Mouse (Mus musculus) heart, postnatal 36 days (tissue): ENCODE measurements at regions not wholly inside any gene's neighbourhood (a gene's known extent, or its start where the extent isn't known, plus 50 kb on each side); places are given as distances from the start of the nearest gene placed in this dataset.

Experiments
- DNase-seq, 2 experiments: peaks; one replicate each; pipeline ENCODE4 v3.0.0; 2021 to 2022
- intact Hi-C: fragments of 180-260 bp; cut with DNase I; formaldehyde crosslinking; loops from one replicate; pipeline ENCODE4 v1.15.1; 2025

DNA sequence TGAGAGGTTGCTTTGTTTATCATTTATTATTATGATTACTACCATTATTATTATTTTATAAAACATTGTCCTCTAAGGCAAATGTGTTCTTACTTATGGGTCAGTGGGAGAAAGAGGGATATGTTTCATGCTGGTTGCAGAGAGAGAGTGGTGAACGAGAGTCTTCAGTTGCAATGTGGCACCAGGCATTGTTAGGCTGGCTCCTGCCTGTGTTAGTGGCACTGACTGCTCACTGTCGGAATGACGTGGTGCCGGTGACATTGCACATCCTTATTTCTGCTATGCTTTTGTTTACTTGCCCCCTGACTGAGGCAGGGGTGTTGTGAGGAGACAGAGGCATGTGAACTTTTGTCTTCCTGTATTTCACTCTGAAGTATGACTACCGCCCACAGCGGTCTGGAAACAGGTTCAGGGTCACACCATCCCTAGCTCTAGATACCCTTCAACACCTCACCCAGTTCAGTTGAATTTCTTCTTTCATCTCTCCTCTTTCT is 138.1 kb downstream of the Ppp4r2 start:
- no peak for DNase-seq
- intact Hi-C loops: no loop called here

GRCm38 (mm10) chr6:100973366-100974090 is 140.1 kb downstream of the Ppp4r2 start:
- no peak for DNase-seq
- intact Hi-C loops: no loop called here

DNA sequence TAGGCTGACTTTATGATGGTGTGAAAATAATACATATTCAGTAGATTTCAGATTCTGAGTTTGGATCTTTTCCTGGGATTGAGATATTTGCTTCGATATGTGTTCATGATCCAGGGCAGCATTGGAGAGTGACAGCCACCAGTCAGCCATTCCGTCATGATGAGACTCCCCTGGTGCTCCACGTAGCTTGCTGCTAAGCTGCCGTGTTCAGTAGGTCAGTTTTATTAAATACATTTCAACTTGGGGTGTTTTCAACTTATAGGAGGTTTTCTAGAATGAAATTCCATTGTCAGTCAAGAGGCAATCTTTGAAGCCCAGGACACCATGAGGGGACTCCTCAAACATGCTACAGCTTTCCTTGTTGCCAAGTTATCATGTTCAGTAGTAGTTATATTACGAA is 141.3 kb downstream of the Ppp4r2 start:
- no peak for DNase-seq
- intact Hi-C loops: no loop called here

DNA sequence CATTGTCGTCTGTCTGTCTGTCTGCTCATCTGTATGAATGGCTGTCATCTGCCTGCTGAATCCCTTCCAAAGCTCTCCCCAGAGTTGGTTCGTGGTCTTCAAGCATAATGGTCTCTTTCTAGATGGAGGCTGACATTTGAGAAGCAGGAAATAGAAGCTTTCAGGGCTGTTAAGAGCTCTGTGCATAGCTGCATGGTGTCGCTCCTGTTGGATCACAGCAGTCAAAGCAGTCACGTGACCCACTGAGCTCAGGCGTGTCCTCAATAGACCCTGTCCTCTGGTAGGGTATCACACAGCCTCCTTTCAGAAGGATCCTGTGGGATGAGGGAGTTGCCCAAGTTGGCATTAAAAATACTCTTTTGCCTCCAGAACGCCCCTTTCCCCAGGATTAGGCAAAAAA is 142.4 kb downstream of the Ppp4r2 start:
- DNase-seq: no peak

DNA sequence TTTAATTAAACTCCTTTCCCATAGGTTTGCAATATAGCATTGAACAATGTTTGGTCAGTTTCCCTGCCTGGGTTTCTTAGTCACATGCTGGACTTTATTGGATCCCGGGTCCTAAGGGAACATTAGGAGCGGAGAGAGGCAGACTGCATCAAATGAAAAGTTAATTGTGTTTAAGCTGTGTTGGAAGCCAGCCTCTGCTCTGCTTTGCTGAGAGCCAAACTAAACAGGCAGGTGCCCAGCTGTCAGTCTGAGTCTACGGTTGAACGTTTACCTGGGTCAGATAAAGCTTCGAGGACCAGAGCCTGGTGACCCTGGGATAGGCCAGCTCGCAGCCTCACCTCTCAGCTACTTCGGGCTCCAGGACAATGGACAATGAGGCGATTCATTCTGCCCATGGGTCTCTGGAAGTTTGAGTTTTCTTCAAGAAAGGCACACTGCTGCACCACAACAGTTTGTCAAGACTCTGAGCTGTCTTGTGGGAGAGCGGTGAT is 143.8 kb downstream of the Ppp4r2 start:
- intact Hi-C loops: no loop called here

More for the DNA sequence above, 142.4 kb downstream of the Ppp4r2 start:
- intact Hi-C loops: no loop called here

GRCm38 (mm10) chr6:100978113-100978512 is 144.7 kb downstream of the Ppp4r2 start:
- intact Hi-C loops: no loop called here
- no peak for DNase-seq

More for the DNA sequence above, 143.8 kb downstream of the Ppp4r2 start:
- no peak for DNase-seq

DNA sequence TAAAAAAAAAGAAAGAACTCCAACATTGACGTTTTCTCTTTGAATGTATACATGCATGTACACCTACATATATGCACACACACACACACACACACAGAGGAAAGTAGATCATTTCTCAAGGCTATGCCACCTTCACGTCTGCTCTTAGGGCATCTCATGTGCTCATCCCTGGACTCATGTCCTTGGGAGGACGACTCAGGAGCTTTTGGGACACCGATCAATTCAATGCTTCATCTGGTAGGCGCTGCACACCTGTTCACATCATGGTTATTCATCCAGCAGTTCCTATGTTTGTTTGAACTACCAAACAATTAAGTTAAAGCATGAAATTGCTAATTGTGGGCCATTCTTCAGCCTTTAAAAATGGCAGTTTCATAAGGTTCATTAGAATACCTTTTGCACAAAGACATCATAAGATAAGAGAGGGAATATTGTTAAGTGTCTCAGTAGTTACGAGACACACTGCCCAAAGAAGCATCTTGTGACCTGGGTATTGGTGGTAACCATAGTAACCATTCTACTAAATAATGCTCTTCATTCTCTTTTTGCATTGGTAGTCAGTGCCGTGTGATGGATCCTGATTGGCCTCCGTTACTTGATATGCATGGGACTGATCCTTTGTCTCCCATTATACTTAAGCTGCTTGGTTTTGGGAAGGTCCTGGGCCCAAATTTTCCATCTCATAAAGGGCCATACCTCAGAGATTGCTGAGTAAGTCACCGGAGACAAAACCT is 145.5 kb downstream of the Ppp4r2 start:
- no peak for DNase-seq
- intact Hi-C loops: no loop called here

GRCm38 (mm10) chr6:100980156-100980555 is 146.7 kb downstream of the Ppp4r2 start:
- DNase-seq: no peak
- intact Hi-C loops: no loop called here

DNA sequence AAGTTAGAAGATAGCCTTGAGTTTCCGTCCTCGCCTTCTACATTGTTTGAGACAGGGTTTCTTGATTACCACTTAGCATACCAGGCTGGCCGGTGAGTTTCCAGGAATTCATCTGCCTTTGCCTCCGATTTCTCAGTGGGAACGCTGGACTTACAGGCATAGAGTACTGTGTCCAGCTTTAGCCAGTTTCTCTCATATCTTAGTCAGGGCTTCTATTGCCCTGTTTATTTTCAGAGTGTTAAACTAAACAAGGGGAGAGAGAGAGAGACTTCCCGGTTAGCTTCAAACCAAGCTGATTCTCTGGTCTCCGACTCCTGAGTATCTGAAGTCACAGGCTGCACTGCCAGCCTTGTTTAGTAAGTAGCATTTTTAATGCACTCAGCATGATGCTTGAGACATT is 151.4 kb downstream of the Ppp4r2 start:
- DNase-seq: no peak
- intact Hi-C loops: no loop called here

- intact Hi-C loops: no loop called here
Measured at GRCm38 (mm10) chr6:100985334-100985937, 152.0 kb downstream of the Ppp4r2 start.

GRCm38 (mm10) chr6:100988521-100988920 is 155.1 kb downstream of the Ppp4r2 start:
- no peak for DNase-seq

More at GRCm38 (mm10) chr6:100985334-100985937, 152.0 kb downstream of the Ppp4r2 start:
- DNase-seq: no peak

DNA sequence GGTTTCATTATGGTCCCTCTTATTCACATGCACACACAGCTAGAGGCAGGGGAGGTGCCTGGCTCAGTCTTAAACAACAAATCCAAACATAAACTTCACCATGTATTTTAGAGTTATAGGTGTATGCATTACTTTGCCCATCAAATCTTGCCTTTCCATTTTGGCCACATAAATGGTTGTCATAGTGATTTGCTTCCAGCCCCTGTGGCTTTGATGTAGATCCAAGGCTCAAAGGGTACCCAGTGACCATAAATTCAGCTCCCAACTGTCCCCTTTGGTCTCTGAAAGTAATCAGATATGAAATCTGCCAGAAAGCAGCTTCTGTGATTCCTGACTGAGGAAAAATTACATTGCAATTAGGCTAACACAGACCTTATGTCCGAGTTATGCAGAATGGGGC is 160.0 kb downstream of the Ppp4r2 start:
- DNase-seq: no peak
- intact Hi-C loops: no loop called here

More at GRCm38 (mm10) chr6:100988521-100988920, 155.1 kb downstream of the Ppp4r2 start:
- intact Hi-C loops: no loop called here

DNA sequence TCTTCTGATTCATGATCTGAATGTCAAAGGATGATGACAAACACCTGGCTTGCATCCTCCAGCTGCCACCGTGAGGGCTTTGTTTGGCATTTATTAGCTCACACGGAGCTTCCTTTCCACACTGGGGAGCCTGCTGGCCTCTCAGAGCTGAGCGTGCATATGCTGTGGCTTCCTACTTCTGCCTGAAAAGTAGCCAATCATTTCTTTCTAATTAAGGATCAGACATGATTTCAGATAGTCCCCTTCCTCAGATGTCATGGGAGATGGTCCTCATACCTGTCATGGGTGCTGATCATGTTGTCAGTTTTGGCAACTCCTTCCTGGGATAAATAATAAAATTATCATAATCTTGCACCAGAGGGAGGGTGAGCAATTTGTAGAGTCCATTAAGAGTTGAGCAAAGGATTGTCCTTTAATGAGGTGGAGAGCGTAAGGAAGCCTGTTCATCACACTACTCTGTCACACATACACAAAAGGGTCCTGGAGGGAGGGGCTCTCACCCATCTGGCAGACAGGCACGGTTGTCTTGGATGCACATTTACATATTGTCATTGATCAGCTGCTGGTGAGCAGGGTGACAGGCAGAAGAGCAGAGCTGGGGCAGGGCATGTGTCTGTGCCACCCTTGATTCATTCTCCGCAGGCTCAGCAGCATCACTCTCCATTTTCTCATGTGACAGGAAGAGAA is 162.6 kb downstream of the Ppp4r2 start:
- intact Hi-C loops: no loop called here
- DNase-seq: no peak

DNA sequence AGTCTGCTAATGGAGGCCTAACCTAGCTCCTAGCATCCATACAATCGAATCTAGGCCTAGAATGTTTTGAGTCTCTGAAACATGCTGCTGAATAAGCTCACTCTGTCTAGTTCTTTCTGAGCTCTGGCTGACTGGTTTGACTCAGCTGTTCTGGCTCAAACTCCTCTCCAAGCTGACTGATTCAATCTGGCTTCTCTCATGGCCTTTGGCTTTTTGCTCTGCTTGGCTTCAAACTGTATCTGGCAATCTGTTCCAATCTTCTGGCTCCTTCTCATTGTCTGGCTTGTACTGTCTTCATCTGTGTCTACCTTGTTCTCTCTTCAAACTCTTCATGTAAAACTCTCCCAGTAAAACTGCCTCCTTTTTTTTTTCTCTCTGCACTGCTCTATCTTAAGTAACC is 164.9 kb downstream of the Ppp4r2 start:
- DNase-seq: no peak
- intact Hi-C loops: no loop called here

GRCm38 (mm10) chr6:101003901-101004300 is 170.5 kb downstream of the Ppp4r2 start:
- intact Hi-C loops: no loop called here
- no peak for DNase-seq

DNA sequence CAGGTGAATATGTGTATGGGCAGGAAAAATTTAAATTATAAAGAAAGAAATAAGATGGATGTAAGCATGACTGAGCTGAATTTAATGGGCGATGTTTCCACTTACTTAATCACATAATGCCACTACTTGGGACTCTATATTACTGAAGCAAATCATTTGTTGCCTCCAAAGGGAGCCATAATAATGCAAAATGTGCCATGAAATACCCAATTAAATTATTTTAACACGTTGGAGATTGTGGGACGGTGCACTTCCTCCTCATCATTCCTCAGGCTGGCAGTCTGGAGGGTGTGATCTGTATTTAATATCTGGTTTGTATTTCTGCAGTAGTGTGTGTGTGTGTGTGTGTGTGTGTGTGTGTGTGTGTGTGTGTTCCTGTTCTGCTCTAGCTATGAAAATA is 188.2 kb downstream of the Ppp4r2 start:
- intact Hi-C loops: no loop called here
- DNase-seq: no peak

DNA sequence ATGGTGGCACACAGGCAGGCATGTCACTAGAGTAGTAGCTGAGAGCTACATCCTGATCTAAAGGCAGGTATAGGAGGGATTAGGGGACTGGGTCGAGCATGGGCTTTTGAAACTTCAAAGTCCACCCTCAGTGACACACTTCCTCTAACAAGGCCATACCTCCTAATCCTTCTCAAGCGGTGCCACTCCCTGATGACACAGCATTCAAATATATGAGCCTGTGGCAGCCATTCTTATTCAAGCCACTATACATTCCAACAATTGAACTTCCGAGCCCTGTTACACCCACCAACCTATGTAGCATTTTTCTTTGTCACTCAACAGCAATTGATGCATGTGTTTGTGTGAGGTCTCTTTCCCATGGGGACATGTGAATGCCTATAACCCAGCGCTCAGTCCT is 192.4 kb downstream of the Ppp4r2 start:
- intact Hi-C loops: no loop called here
- DNase-seq: no peak

GRCm38 (mm10) chr6:101027462-101027861 is 194.0 kb downstream of the Ppp4r2 start:
- DNase-seq: no peak
- intact Hi-C loops: no loop called here

DNA sequence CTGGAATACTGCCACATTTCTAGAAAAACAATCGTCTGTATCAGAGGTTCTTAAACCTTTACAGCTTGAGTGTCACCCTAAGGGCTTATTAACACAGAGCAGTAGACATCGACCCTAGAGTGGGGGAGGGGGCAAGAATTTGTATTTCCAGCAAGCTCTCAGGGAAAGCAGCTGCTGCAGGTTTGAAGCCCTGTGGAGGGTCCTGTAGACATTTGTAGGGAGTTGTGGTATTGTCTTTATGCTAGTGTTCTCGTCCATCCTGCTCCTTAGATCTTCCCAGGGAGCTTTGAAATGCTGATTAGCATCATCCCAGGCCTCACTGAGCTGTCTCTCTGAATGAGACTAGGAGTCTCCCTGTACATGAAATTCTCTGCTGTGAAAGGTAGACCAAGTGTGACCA is 196.0 kb downstream of the Ppp4r2 start:
- intact Hi-C loops: no loop called here
- no peak for DNase-seq

DNA sequence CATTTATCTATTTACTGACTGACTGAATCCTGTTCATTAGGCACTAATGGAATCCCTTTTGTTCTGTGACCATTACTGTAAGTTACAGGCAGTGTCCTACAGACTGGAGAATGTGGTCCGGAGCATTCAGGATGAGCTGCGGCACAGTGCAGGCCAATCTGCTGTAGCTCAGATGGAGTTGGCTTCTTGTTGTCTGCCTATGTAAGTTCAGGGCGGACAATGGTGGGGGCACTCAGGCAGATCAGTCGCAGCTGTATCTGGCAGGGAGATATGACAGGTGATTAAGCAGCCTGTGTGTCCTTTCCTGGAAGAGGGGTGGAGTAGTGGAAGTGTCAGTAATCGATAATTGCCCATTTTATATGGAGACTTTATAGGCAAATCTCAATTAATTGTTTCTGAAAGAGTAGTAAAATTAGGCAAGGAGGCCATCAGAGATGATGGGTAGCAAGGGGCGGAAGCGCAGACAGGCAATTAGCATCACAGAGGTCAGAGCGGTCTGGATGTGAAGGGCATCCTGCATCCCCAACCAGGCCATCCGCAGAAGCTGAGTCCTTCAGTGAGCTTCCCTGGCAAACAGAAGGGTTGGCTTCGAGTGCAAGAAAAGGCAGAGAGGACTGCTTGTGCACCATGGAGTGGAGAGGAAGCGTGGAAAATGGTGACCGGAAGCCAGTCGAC is 197.2 kb downstream of the Ppp4r2 start:
- no peak for DNase-seq
- intact Hi-C loops: no loop called here
